Mouse (Mus musculus): ENCODE measurements around the gene Neu2. TPM values are rescaled to one million over a fixed set of nuclear protein-coding genes. Genes with fewer than 3 reads are reported as not detected.
A peak's percentile ranks its signal among the peaks of the same experiment; 100 is the strongest.

Neu2 gene
- polyA plus RNA-seq, 1 experiment = 3.7 TPM

DNA sequence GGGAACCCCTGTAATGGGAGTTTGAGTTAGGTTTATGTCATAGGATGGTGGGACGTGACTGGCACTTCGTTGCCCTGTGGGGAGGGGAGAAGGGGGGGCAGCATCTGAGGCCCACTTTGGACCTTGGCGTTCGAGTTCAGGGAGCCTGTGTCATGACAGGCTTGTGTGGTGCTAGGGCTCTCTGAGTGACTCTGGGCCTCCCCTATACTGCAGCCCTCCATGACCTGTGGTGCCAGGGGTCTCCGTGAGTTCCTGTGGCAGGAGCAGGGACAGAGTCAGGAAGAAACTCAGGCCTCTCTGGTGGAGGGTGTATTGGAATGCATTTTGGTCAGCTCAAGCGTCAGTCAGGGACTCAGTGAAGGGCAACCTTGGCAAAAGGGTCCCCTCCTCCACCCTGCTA lies 111.0 kb downstream of the Neu2 start:
- 83% methylated on average over 6 of the region's 6 CpGs for WGBS
- no peak overlapping the region for H3K27ac ChIP-seq (ENCODE audit: insufficient read depth, low read length)
- TF ChIP-seq CTCF (IDR thresholded peaks at IDR 0.05; ENCODE audit: borderline replicate concordance, insufficient read depth, low read depth, low read length) = no peak
- TF ChIP-seq POLR2A (IDR thresholded peaks at IDR 0.05; ENCODE audit: borderline replicate concordance, insufficient read depth, low read length) = no peak
- H3K4me3 ChIP-seq (replicated peaks; ENCODE audit: insufficient read depth, low read depth, low read length) = no peak overlapping the region
- peaks cover 6% of the 10 kb centered on the region for H3K4me1 ChIP-seq (ENCODE audit: control insufficient read depth, insufficient read depth, low read length)
- DNase-seq = no peak
- no peaks in the 10 kb centered on the region for H3K27me3 ChIP-seq (ENCODE audit: control insufficient read depth, insufficient read depth, low read length)

DNA sequence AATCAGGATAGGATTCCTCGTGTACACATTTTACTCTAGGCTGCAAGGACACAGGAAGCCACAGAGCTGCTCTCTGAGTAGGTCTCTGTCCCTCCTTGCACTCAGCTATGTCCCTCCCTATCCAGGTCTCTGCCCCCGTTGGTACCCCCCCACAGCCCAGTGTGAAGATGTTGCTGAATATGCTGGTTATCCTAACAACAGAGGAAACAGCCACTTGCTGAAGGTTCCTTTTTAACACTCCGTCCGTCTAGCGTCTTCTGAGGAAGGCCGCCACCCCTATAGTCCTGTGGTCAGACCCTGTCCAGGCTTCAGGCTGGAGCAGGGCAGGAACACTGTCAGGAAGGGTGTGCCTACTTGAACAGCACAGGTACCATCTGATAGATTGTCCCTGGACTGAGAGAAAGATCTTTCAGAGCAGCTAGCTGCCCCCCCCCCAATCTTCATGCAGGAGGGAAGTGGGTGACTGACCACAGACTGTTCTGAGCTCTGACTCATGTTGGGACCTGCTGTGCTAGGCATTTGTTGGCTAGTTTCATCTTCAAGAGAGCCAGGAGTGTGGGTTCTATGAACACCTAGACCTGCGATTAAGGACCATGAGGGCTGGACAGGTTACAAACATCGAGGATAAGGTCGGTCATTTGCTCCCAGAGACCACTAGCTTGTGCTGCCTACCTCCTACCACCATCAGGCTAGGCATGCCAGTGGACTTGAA lies 111.6 kb downstream of the Neu2 start:
- 72% methylated on average over 9 of the region's 9 CpGs for WGBS
- H3K4me3 ChIP-seq (replicated peaks; ENCODE audit: insufficient read depth, low read depth, low read length) = no peak overlapping the region
- H3K27ac ChIP-seq (ENCODE audit: insufficient read depth, low read length) = no peak overlapping the region
- H3K4me1 ChIP-seq (ENCODE audit: control insufficient read depth, insufficient read depth, low read length) = peaks cover 6% of the 10 kb centered on the region
- DNase-seq = no peak
- H3K27me3 ChIP-seq (ENCODE audit: control insufficient read depth, insufficient read depth, low read length) = no peaks in the 10 kb centered on the region; the same call in 1 of the 2 replicates
- TF ChIP-seq CTCF (IDR thresholded peaks at IDR 0.05; ENCODE audit: borderline replicate concordance, insufficient read depth, low read depth, low read length) (no peak), POLR2A (IDR thresholded peaks at IDR 0.05; ENCODE audit: borderline replicate concordance, insufficient read depth, low read length) (no peak)

DNA sequence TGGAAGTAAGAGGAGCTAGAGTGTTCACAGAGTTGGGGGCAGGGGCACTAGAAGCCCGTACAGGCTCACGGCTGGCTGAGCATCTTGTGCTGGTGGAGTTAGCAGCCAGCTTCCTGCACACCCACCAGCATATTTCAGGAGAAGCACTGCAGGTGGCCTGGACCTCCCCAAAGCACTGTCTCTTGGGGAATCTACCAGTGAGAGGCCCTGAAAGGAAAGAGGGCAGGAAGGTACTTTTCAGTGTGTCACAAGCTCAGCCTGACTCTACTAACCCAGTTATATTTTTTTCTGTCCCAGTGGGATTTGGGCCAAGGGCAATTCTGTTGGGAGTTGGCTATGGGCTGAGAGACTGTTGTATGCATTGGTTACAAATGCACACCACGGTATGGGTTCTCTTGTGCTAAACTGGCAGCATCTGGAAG lies 112.2 kb downstream of the Neu2 start:
- Histone ChIP-seq H3K4me1 (ENCODE audit: control insufficient read depth, insufficient read depth, low read length) (peaks cover 6% of the 10 kb centered on the region), H3K4me3 (replicated peaks; ENCODE audit: insufficient read depth, low read depth, low read length) (no peak overlapping the region), H3K27me3 (ENCODE audit: control insufficient read depth, insufficient read depth, low read length) (no peaks in the 10 kb centered on the region; the same call in 1 of the 2 replicates), H3K27ac (ENCODE audit: insufficient read depth, low read length) (no peak overlapping the region)
- DNase-seq = peak in 1 of 2 experiments; percentile 16
- TF ChIP-seq POLR2A (IDR thresholded peaks at IDR 0.05; ENCODE audit: borderline replicate concordance, insufficient read depth, low read length) = no peak
- no peak for TF ChIP-seq CTCF (IDR thresholded peaks at IDR 0.05; ENCODE audit: borderline replicate concordance, insufficient read depth, low read depth, low read length)
- WGBS = 15% methylated on average over 3 of the region's 3 CpGs

DNA sequence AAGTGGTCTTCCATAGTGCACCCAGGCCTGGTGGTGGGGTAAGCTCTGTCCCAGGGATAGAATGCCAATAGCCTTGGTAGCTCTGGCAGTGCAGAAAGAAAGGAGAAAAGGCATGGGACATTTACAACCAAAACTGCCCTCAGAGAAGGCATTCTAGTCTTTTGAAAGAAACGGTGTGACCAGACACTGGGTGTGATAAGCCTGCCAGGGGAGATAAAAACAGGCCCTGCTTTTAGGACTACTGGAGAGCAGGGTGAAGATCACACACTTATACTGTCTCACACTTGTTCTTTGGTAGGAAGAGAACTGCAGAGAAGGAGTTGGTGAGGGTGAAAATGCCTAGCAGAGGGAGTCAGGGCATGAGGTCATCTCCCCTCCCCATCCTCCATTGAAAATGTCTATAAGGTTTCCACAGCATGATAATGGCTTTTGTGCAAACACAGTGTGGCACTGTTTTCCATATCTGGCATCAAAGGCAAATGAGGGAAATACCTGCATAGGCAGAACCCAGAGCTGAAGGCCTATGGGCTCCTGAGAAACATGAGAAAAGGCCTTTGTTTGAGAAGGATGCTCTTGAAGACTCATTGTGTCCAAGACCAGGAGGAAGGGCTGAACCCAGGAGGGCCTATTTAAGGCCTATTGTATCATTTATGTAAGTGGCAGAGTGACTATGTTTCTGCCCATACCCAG lies 114.4 kb downstream of the Neu2 start:
- TF ChIP-seq CTCF (IDR thresholded peaks at IDR 0.05; ENCODE audit: borderline replicate concordance, insufficient read depth, low read depth, low read length) (no peak), POLR2A (IDR thresholded peaks at IDR 0.05; ENCODE audit: borderline replicate concordance, insufficient read depth, low read length) (no peak)
- DNase-seq = no peak
- no peak overlapping the region for H3K4me3 ChIP-seq (replicated peaks; ENCODE audit: insufficient read depth, low read depth, low read length)
- 85% methylated on average over 1 of the region's 1 CpGs for WGBS
- peaks cover 6% of the 10 kb centered on the region for H3K4me1 ChIP-seq (ENCODE audit: control insufficient read depth, insufficient read depth, low read length)
- H3K27me3 ChIP-seq (ENCODE audit: control insufficient read depth, insufficient read depth, low read length) = no peaks in the 10 kb centered on the region; the same call in 1 of the 2 replicates
- H3K27ac ChIP-seq (ENCODE audit: insufficient read depth, low read length) = no peak overlapping the region

DNA sequence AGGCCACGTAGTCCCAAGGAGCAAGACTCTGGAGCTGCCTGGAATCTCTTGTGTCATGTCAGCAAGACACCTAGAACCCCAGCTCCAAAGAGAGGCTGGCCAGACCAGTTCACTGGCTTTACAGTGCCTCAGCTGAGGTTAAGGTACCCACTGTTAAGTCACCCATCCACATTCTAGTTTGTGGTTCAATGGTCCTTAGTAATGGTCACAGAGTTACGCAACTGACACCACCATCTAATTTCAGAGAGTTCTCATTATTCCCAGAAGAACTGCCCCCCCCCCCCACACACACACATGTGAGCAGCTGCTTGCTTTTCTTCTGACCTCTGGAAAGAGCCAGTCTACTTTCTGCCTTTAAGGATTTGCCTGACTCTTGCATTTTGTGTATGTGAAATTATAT lies 115.1 kb downstream of the Neu2 start:
- no peaks in the 10 kb centered on the region; the same call in 1 of the 2 replicates for H3K27me3 ChIP-seq (ENCODE audit: control insufficient read depth, insufficient read depth, low read length)
- DNase-seq = no peak

DNA sequence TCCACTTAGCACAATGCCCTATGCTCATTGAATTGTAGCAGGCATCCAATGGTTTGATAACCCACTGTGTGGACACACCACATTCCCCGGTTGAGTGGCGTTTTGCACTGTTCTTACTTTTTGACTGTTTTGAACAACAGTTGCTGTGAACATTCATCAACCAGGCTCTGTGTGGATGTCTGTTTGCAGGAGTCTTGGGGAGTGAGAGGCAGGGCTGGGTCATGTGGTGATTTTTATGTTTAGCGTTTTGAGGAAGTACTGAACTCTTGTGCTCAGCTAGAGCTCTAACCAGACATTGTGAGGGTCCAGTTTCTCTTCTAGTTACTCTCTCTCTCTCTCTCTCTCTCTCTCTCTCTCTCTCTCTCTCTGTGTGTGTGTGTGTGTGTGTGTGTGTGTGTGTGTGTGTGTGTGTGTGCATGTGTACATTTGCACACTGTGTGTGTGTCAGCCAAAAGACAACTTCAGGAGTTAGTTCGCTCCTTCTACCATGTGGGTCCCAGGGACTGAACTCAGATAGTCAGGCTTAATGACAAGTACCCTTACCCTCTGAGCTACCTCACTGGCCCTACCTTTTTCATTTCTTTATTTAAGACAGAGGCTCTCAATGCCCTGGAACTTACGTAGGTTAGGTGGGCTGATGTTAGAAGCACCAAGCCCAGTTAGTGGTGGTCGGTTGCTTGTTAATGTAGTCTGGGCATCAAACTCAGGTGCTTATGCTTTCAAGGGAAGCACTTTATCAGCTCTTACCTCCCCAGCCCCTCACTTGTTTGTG lies 115.8 kb downstream of the Neu2 start:
- no peak overlapping the region for H3K27ac ChIP-seq (ENCODE audit: insufficient read depth, low read length)
- 80% methylated on average over 6 of the region's 6 CpGs for WGBS
- DNase-seq = no peak

More for the DNA sequence above, 115.1 kb downstream of the Neu2 start:
- 95% methylated on average over 2 of the region's 2 CpGs for WGBS
- TF ChIP-seq POLR2A (IDR thresholded peaks at IDR 0.05; ENCODE audit: borderline replicate concordance, insufficient read depth, low read length) (no peak), CTCF (IDR thresholded peaks at IDR 0.05; ENCODE audit: borderline replicate concordance, insufficient read depth, low read depth, low read length) (no peak)
- peaks cover 6% of the 10 kb centered on the region for H3K4me1 ChIP-seq (ENCODE audit: control insufficient read depth, insufficient read depth, low read length)
- H3K27ac ChIP-seq (ENCODE audit: insufficient read depth, low read length) = no peak overlapping the region
- no peak overlapping the region for H3K4me3 ChIP-seq (replicated peaks; ENCODE audit: insufficient read depth, low read depth, low read length)

DNA sequence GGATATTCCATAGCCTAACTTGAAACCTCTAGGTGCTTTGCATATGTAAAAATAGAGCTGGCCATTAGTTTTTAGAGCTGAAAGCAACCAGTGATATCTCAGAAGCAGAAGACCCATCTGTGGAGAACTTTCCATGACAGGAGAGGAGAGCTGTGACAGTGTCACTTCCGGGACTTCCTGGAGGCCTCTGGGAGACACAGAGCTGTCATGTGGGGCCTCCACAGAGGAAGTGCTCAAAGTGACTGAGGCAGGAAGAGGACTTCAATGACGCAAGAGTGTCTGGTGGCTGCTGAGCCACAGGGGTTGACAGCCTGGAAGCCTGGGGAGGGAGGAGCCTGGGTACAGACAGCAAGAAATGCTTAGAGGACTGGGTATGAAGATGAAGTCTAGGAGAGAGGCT lies 116.7 kb downstream of the Neu2 start:
- Histone ChIP-seq H3K27me3 (ENCODE audit: control insufficient read depth, insufficient read depth, low read length) (no peaks in the 10 kb centered on the region; the same call in 1 of the 2 replicates), H3K4me3 (replicated peaks; ENCODE audit: insufficient read depth, low read depth, low read length) (no peak overlapping the region), H3K4me1 (ENCODE audit: control insufficient read depth, insufficient read depth, low read length) (peaks cover 5% of the 10 kb centered on the region), H3K27ac (ENCODE audit: insufficient read depth, low read length) (no peak overlapping the region)
- no peak for DNase-seq
- whole genome bisulfite sequencing = 68% methylated on average over 2 of the region's 2 CpGs
- TF ChIP-seq POLR2A (IDR thresholded peaks at IDR 0.05; ENCODE audit: borderline replicate concordance, insufficient read depth, low read length) (no peak), CTCF (IDR thresholded peaks at IDR 0.05; ENCODE audit: borderline replicate concordance, insufficient read depth, low read depth, low read length) (no peak)

More for the DNA sequence above, 115.8 kb downstream of the Neu2 start:
- H3K4me3 ChIP-seq (replicated peaks; ENCODE audit: insufficient read depth, low read depth, low read length) = no peak overlapping the region
- H3K4me1 ChIP-seq (ENCODE audit: control insufficient read depth, insufficient read depth, low read length) = peaks cover 6% of the 10 kb centered on the region
- TF ChIP-seq POLR2A (IDR thresholded peaks at IDR 0.05; ENCODE audit: borderline replicate concordance, insufficient read depth, low read length) (no peak), CTCF (IDR thresholded peaks at IDR 0.05; ENCODE audit: borderline replicate concordance, insufficient read depth, low read depth, low read length) (no peak)
- no peaks in the 10 kb centered on the region; the same call in 1 of the 2 replicates for H3K27me3 ChIP-seq (ENCODE audit: control insufficient read depth, insufficient read depth, low read length)
